Mouse (Mus musculus) MEL (cell line): ENCODE data around the gene Fgg. TPM values are rescaled to one million over a fixed set of nuclear protein-coding genes. Genes with fewer than 3 reads are reported as not detected.

Experiments
- DNase-seq: peaks from one replicate; pipeline ENCODE4 v3.0.0; 2011; ENCODE audit warnings: low read depth, low spot score
- H3K27ac ChIP-seq: 2 replicates; pipeline ENCODE4 v1.5.1; 2012; ENCODE audit warnings: low read depth, mild to moderate bottlenecking, control low read depth, low read length, moderate library complexity; ENCODE audit not compliant: control insufficient read depth
- H3K27me3 ChIP-seq, 2 experiments: fragments of 150-350 bp in 1 of 2; sonication (generic) in 1 of 2; 2 replicates each; pipeline ENCODE4 v1.6.1; 2012; ENCODE audit warnings: low read length in 2 of 2, mild to moderate bottlenecking in 2 of 2, improper control_type of control experiment in 1 of 2, moderate library complexity in 1 of 2; ENCODE audit not compliant: insufficient read depth in 2 of 2, control insufficient read depth in 1 of 2
- H3K36me3 ChIP-seq, 2 experiments: 2 replicates each; pipeline ENCODE4 v1.6.1; 2012 to 2014; ENCODE audit warnings: low read length in 2 of 2, improper control_type of control experiment in 1 of 2, inconsistent platforms in 1 of 2, mild to moderate bottlenecking in 1 of 2; ENCODE audit not compliant: insufficient read depth in 2 of 2, control insufficient read depth in 1 of 2
- H3K4me1 ChIP-seq, 2 experiments: fragments of 150-350 bp in 1 of 2; sonication (generic) in 1 of 2; 2 replicates each; pipeline ENCODE4 v1.6.1; 2012; ENCODE audit warnings: low read length in 2 of 2, improper control_type of control experiment in 1 of 2, mild to moderate bottlenecking in 1 of 2; ENCODE audit not compliant: insufficient read depth in 2 of 2, control insufficient read depth in 1 of 2
- H3K4me3 ChIP-seq, 2 experiments: fragments of 150-350 bp in 1 of 2; sonication (generic) in 1 of 2; 2 replicates each; pipeline ENCODE4 v1.5.1; 2012; ENCODE audit warnings: low read depth in 2 of 2, low read length in 2 of 2, mild to moderate bottlenecking in 2 of 2, moderate library complexity in 2 of 2, control low read depth in 1 of 2, improper control_type of control experiment in 1 of 2; ENCODE audit not compliant: control insufficient read depth in 1 of 2, insufficient read depth in 1 of 2
- H3K79me2 ChIP-seq: 2 replicates; pipeline ENCODE4 v1.6.1; 2012; ENCODE audit warnings: mild to moderate bottlenecking, low read length, moderate library complexity; ENCODE audit not compliant: control insufficient read depth, poor library complexity, insufficient read depth
- H3K9ac ChIP-seq: 2 replicates; pipeline ENCODE4 v1.6.1; 2012; ENCODE audit warnings: low read depth, mild to moderate bottlenecking, control low read depth, low read length, moderate library complexity; ENCODE audit not compliant: control insufficient read depth, poor library complexity, severe bottlenecking
- H3K9me3 ChIP-seq: fragments of 150-350 bp; sonication (generic); replicated peaks from 2 replicates; pipeline ENCODE4 v1.6.1; 2012; ENCODE audit warnings: mild to moderate bottlenecking, low read length, improper control_type of control experiment, moderate library complexity; ENCODE audit not compliant: insufficient read depth
- CHD1 ChIP-seq: IDR thresholded peaks from 2 replicates; pipeline ENCODE4 v1.6.1; 2012; ENCODE audit warnings: low read depth, mild to moderate bottlenecking, inconsistent platforms, low read length, improper control_type of control experiment
- CTCF ChIP-seq, 3 experiments: IDR thresholded peaks in 2 of 3; conservative IDR thresholded peaks in 1 of 3; 2 replicates each; pipeline ENCODE4 v1.5.1; 2011 to 2012; ENCODE audit warnings: low read length in 3 of 3, low read depth in 2 of 3, mild to moderate bottlenecking in 2 of 3, improper control_type of control experiment in 1 of 3, inconsistent platforms in 1 of 3, mixed read lengths in 1 of 3, moderate library complexity in 1 of 3; ENCODE audit not compliant: control insufficient read depth in 1 of 3, insufficient read depth in 1 of 3, poor library complexity in 1 of 3, severe bottlenecking in 1 of 3
- MAZ ChIP-seq: IDR thresholded peaks from 2 replicates; pipeline ENCODE4 v1.6.1; 2012; ENCODE audit warnings: low read depth, mild to moderate bottlenecking, inconsistent platforms, low read length, improper control_type of control experiment
- MEF2A ChIP-seq: IDR thresholded peaks from 2 replicates; pipeline ENCODE4 v1.6.1; 2014; ENCODE audit warnings: low read depth, mild to moderate bottlenecking, inconsistent platforms, low read length, improper control_type of control experiment; ENCODE audit not compliant: poor library complexity, insufficient replicate concordance, severe bottlenecking; ENCODE audit errors: extremely low read depth
- MXI1 ChIP-seq: IDR thresholded peaks from 2 replicates; pipeline ENCODE4 v1.6.1; 2011; ENCODE audit warnings: mild to moderate bottlenecking, low read depth, low read length, improper control_type of control experiment
- MYB ChIP-seq: IDR thresholded peaks from 2 replicates; pipeline ENCODE4 v1.6.1; 2011; ENCODE audit warnings: mild to moderate bottlenecking, low read depth, low read length, improper control_type of control experiment
- POLR2A ChIP-seq, 2 experiments: IDR thresholded peaks; 2 replicates each; pipeline ENCODE4 v1.6.1; 2011 to 2012; ENCODE audit warnings: low read length in 2 of 2, mild to moderate bottlenecking in 2 of 2, control low read depth in 1 of 2, improper control_type of control experiment in 1 of 2, low read depth in 1 of 2, moderate library complexity in 1 of 2; ENCODE audit not compliant: control insufficient read depth in 1 of 2, insufficient read depth in 1 of 2, poor library complexity in 1 of 2
- POLR2AphosphoS5 ChIP-seq: IDR thresholded peaks from 2 replicates; pipeline ENCODE4 v1.6.1; 2012; ENCODE audit warnings: low read depth, borderline replicate concordance, mild to moderate bottlenecking, inconsistent platforms, low read length, moderate library complexity, mixed read lengths
- RCOR1 ChIP-seq: IDR thresholded peaks from 2 replicates; pipeline ENCODE4 v1.6.1; 2012; ENCODE audit warnings: low read depth, mild to moderate bottlenecking, inconsistent platforms, low read length, improper control_type of control experiment
- SMC3 ChIP-seq: IDR thresholded peaks from 2 replicates; pipeline ENCODE4 v1.6.1; 2011; ENCODE audit warnings: low read depth, low read length, improper control_type of control experiment
- TAL1 ChIP-seq: IDR thresholded peaks from 2 replicates; pipeline ENCODE4 v1.6.1; 2012; ENCODE audit warnings: mild to moderate bottlenecking, inconsistent platforms, low read length, moderate library complexity, mixed read lengths
- TBP ChIP-seq: IDR thresholded peaks from 2 replicates; pipeline ENCODE4 v1.8.0; 2011; ENCODE audit warnings: low read depth, low read length, improper control_type of control experiment
- USF1 ChIP-seq: IDR thresholded peaks from 2 replicates; pipeline ENCODE4 v1.6.1; 2014; ENCODE audit warnings: low read depth, mild to moderate bottlenecking, inconsistent platforms, low read length, improper control_type of control experiment, moderate library complexity
- ZC3H11A ChIP-seq: IDR thresholded peaks from 2 replicates; pipeline ENCODE4 v1.6.1; 2012; ENCODE audit warnings: low read depth, mild to moderate bottlenecking, inconsistent platforms, low read length, improper control_type of control experiment
- ZKSCAN1 ChIP-seq: IDR thresholded peaks from 2 replicates; pipeline ENCODE4 v1.6.1; 2012; ENCODE audit warnings: low read depth, mild to moderate bottlenecking, inconsistent platforms, low read length, improper control_type of control experiment, moderate library complexity
- ZMIZ1 ChIP-seq: IDR thresholded peaks from 2 replicates; pipeline ENCODE4 v1.6.1; 2012; ENCODE audit warnings: low read depth, mild to moderate bottlenecking, inconsistent platforms, low read length, improper control_type of control experiment, moderate library complexity
- polyA plus RNA-seq, 2 experiments: library from polyadenylated mRNA; stranded (reverse) in 1 of 2; unstranded in 1 of 2; fragments of >175 nt in 1 of 2; fragments of >200 nt in 1 of 2; gene quantifications; 2 replicates each; pipeline versions ENCODE4 v1.2.1 to v1.2.4; 2012; ENCODE audit warnings: low replicate concordance in 2 of 2, low read depth in 1 of 2; ENCODE audit not compliant: insufficient read length in 2 of 2, insufficient read depth in 1 of 2, missing spikeins in 1 of 2
- total RNA-seq: library from RNA; depleted of rRNA; stranded (reverse); fragments of 300-350 nt; gene quantifications from 2 replicates; pipeline ENCODE4 v1.2.3, GENCODE M21; 2012

Gene Fgg
- total and polyA plus RNA-seq, 3 experiments, result not detected

- H3K9me3 ChIP-seq, result no peaks in the 10 kb centered on the region
These were observed 39.1 kb downstream of the Fgg start for GRCm38 (mm10) chr3:83046649-83047048.

GRCm38 (mm10) chr3:83049680-83050079, 42.2 kb downstream of the Fgg start, which contains the start of gene Fgb:
TSS of gene Fgb (minus strand) at chr3:83049863.
- Histone ChIP-seq H3K36me3 (peaks cover 0 to 2% of the 10 kb centered on the region in 2 experiments; a peak in 1 of 4 replicates), H3K4me3 (no peak within 1 kb of the TSS), H3K9ac (no peak within 1 kb of the TSS), H3K4me1 (0 out of 4 replicates have a peak, but pooled peaks cover 0 to 5% of the 10 kb centered on the region in 2 experiments), H3K27ac (no peak within 1 kb of the TSS), H3K27me3 (no peaks in the 10 kb centered on the region; a peak in 3 of 4 replicates), H3K79me2 (no peaks in the 10 kb centered on the region), H3K9me3 (no peaks in the 10 kb centered on the region)
- DNase-seq, result no peak
- no peak for TF ChIP-seq ZC3H11A
- no peak for TF ChIP-seq USF1
- TF ChIP-seq MYB, result no peak
- no peak for TF ChIP-seq POLR2AphosphoS5
- TF ChIP-seq ZKSCAN1, result no peak
- no peak for TF ChIP-seq TAL1
- TF ChIP-seq POLR2A (IDR thresholded peaks at IDR 0.05; ENCODE audit: control insufficient read depth in 1 of 2, insufficient read depth in 1 of 2, low read depth in 1 of 2, low read length in 2 of 2, poor library complexity in 1 of 2), result no peak
- no peak for TF ChIP-seq TBP
- no peak for TF ChIP-seq MEF2A
- no peak for TF ChIP-seq CTCF (IDR thresholded peaks at IDR 0.05 in 2 of 3, conservative IDR thresholded peaks at IDR 0.05 in 1 of 3; ENCODE audit: control insufficient read depth in 1 of 3, insufficient read depth in 1 of 3, low read depth in 2 of 3, low read length in 3 of 3, poor library complexity in 1 of 3, severe bottlenecking in 1 of 3)
- no peak for TF ChIP-seq SMC3
- TF ChIP-seq MAZ, result no peak
- no peak for TF ChIP-seq CHD1
- no peak for TF ChIP-seq MXI1
- no peak for TF ChIP-seq RCOR1

More at GRCm38 (mm10) chr3:83046649-83047048, 39.1 kb downstream of the Fgg start:
- H3K27me3 ChIP-seq, result no peaks in the 10 kb centered on the region; a peak in 3 of 4 replicates
- H3K9ac ChIP-seq, result no peak overlapping the region
- no peaks in the 10 kb centered on the region for H3K4me1 ChIP-seq
- TF ChIP-seq CTCF (IDR thresholded peaks at IDR 0.05 in 2 of 3, conservative IDR thresholded peaks at IDR 0.05 in 1 of 3; ENCODE audit: control insufficient read depth in 1 of 3, insufficient read depth in 1 of 3, low read depth in 2 of 3, low read length in 3 of 3, poor library complexity in 1 of 3, severe bottlenecking in 1 of 3) (no peak), ZMIZ1 (no peak)
- TF ChIP-seq, all 39 proteins: peak for 0
- Histone ChIP-seq H3K27ac (no peak overlapping the region), H3K4me3 (no peak overlapping the region), H3K36me3 (no peaks in the 10 kb centered on the region), H3K79me2 (no peaks in the 10 kb centered on the region)
- no peak for DNase-seq
